Mouse (Mus musculus): ENCODE data around the gene Gm5475. TPM values are rescaled to one million over a fixed set of nuclear protein-coding genes. Genes with fewer than 3 reads are reported as not detected.

Gene Gm5475
- polyA plus RNA-seq, 1 experiment from 2014 or later, result not detected

DNA sequence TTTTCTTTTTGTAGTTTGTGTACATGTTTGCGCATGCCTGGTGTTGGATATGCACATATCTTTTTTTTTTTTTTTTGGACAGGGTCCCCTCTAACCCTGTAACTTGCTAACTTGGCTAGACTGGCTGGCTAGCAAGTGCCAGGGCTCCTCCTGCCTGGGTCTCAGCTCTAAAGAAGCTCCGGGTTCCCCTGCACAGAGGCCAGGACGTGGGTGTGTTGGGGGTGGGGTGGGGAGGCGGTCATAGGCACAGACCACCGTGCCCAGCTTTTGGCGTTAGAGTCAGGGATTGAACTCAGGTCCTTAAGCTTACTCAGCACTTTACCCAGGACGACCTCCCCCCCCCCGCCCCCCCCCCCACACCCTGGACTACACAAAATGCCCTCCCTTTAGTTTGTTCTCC lies 45.8 kb downstream of the Gm5475 start:
- no peak overlapping the region for H3K4me3 ChIP-seq (ENCODE audit: low read depth, low read length)
- DNase-seq (ENCODE audit: low spot score), result no peak
- peaks cover 12% of the 10 kb centered on the region for H3K4me1 ChIP-seq (ENCODE audit: control insufficient read depth, insufficient read depth, low read length)
- 40% methylated on average over 7 of the region's 8 CpGs for WGBS
- no peaks in the 10 kb centered on the region for H3K9me3 ChIP-seq (replicated peaks; ENCODE audit: control insufficient read depth, low read length)
- no peaks in the 10 kb centered on the region for H3K27me3 ChIP-seq (replicated peaks; ENCODE audit: control insufficient read depth, insufficient read depth, low read length)
- ATAC-seq, result no peak
- no peak overlapping the region for H3K27ac ChIP-seq (ENCODE audit: low read depth, low read length)
- peak overlapping the region; percentile 81 for H3K4me2 ChIP-seq (ENCODE audit: low read length)
- peaks cover 13% of the 10 kb centered on the region for H3K36me3 ChIP-seq (ENCODE audit: control insufficient read depth, insufficient read depth, low read length)
- H3K9ac ChIP-seq (ENCODE audit: low read length), result 0 out of 2 replicates have a peak overlapping the region, but pooled peaks have one; percentile 29

DNA sequence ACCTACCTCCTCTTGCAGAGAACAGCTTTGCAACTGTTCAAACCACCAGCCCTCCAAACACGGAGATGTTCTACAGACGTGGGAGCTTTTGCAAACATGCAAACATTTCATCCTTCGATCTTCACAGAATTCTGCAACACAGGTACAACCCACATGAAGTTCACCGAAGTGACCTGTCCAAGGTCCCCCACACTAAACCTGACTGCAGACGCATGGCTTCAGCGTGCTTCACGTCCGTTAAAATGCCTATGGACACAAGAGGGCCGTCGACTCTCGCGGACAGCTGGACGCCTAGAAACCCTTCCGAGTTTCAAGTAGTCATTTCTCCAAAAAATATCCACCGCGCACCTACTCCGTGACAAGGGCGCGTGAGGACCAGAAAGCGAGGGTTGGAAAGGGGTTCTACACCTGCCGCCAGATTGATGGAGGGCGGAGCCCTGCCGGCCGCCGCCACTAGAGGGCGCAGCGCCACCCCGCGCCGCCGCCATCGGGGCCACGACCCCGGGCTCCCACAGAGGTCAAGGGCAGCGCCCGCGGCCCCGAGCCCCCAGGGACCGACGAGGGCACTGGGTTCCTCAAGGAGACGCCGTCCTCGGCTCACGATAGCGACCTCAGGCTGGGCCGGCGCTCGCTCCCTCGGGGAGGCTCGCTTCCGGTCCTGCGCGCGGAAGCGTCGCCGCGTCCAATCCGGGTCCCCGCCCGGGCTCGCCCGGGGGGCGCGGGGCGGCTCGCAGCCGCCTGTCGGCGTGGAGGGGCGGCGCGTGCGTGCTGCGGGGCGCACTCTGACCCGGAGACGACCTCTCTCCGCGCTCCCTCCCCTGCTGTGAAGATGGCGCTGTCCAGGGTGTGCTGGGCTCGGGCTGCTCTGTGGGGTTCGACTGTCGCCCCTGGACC lies 46.6 kb downstream of the Gm5475 start, which contains the start of gene Letmd1:
Gene Letmd1, plus strand, starts transcription at position 729 of the 894 bp plus-strand sequence.
- 2% methylated on average over 81 of the region's 84 CpGs for WGBS
- DNase-seq (ENCODE audit: low spot score) (peak; percentile 90), ATAC-seq (peak; percentile 97)

DNA sequence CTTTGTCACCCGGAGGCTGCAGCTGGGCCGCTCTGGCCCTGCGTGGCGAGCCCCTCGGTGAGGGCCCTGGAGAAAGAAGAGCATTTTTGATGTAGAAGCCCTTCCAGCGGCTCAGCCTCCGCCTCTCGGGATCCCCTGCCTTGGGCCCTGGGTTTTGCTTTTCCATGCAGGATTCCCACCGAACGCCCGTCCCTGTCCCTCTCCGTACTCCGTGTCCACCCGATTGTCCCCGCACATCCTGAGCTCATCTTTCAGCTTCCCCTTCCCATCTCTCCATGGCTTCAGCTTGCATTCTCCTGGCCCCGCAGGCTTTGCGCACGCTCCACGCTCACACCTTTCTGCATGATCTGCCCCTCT lies 47.2 kb downstream of the Gm5475 start:
- H3K27ac ChIP-seq (ENCODE audit: low read depth, low read length), result peak overlapping the region; percentile 83
- H3K4me2 ChIP-seq (ENCODE audit: low read length), result peak overlapping the region; percentile 81
- WGBS, result under 1% methylated on average over 19 of the region's 19 CpGs
- H3K27me3 ChIP-seq (replicated peaks; ENCODE audit: control insufficient read depth, insufficient read depth, low read length), result no peaks in the 10 kb centered on the region
- peaks cover 12% of the 10 kb centered on the region for H3K4me1 ChIP-seq (ENCODE audit: control insufficient read depth, insufficient read depth, low read length)
- H3K4me3 ChIP-seq (ENCODE audit: low read depth, low read length), result peak overlapping the region; percentile 73
- peak; percentile 25 for DNase-seq (ENCODE audit: low spot score)
- H3K9me3 ChIP-seq (replicated peaks; ENCODE audit: control insufficient read depth, low read length), result no peaks in the 10 kb centered on the region
- H3K36me3 ChIP-seq (ENCODE audit: control insufficient read depth, insufficient read depth, low read length), result peaks cover 24% of the 10 kb centered on the region
- ATAC-seq, result no peak
- H3K9ac ChIP-seq (ENCODE audit: low read length), result peak overlapping the region; percentile 81

More for the DNA sequence above, 46.6 kb downstream of the Gm5475 start, which contains the start of gene Letmd1:
- H3K27me3 ChIP-seq (replicated peaks; ENCODE audit: control insufficient read depth, insufficient read depth, low read length), result no peaks in the 10 kb centered on the region
- H3K9me3 ChIP-seq (replicated peaks; ENCODE audit: control insufficient read depth, low read length), result no peaks in the 10 kb centered on the region
- peaks cover 17% of the 10 kb centered on the region for H3K36me3 ChIP-seq (ENCODE audit: control insufficient read depth, insufficient read depth, low read length)
- H3K27ac ChIP-seq (ENCODE audit: low read depth, low read length), result peak within 1 kb of the TSS; percentile 83
- peaks cover 12% of the 10 kb centered on the region for H3K4me1 ChIP-seq (ENCODE audit: control insufficient read depth, insufficient read depth, low read length)
- H3K4me2 ChIP-seq (ENCODE audit: low read length), result peak within 1 kb of the TSS; percentile 81
- peak within 1 kb of the TSS; percentile 73 for H3K4me3 ChIP-seq (ENCODE audit: low read depth, low read length)
- H3K9ac ChIP-seq (ENCODE audit: low read length), result peak within 1 kb of the TSS; percentile 81

DNA sequence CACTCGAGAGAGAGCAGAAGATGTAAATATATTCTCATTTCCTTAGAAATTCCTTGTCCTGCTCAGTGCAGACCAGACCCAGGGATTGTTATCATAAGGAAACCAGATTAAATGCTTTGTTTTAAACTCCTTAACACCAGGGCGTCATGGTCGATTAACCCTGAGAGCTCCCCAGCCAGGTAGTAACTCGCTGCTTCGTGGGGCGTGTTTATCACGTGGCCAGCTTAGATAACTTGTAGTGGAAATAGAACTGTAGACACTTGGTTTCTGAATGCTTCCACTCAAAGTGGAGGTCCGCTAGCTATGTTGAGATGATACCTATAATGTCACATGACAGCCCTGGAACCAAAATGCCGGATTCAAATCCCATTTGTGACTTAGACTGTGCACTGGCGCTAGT lies 48.1 kb downstream of the Gm5475 start:
- Histone ChIP-seq H3K4me1 (ENCODE audit: control insufficient read depth, insufficient read depth, low read length) (peaks cover 12% of the 10 kb centered on the region), H3K36me3 (ENCODE audit: control insufficient read depth, insufficient read depth, low read length) (peaks cover 31% of the 10 kb centered on the region), H3K9ac (ENCODE audit: low read length) (peak overlapping the region; percentile 81), H3K27me3 (replicated peaks; ENCODE audit: control insufficient read depth, insufficient read depth, low read length) (no peaks in the 10 kb centered on the region), H3K4me3 (ENCODE audit: low read depth, low read length) (peak overlapping the region; percentile 73), H3K27ac (ENCODE audit: low read depth, low read length) (no peak overlapping the region), H3K9me3 (replicated peaks; ENCODE audit: control insufficient read depth, low read length) (no peaks in the 10 kb centered on the region), H3K4me2 (ENCODE audit: low read length) (peak overlapping the region; percentile 81)
- DNase-seq (ENCODE audit: low spot score) (no peak), ATAC-seq (no peak)
- 69% methylated on average over 10 of the region's 10 CpGs for WGBS

DNA sequence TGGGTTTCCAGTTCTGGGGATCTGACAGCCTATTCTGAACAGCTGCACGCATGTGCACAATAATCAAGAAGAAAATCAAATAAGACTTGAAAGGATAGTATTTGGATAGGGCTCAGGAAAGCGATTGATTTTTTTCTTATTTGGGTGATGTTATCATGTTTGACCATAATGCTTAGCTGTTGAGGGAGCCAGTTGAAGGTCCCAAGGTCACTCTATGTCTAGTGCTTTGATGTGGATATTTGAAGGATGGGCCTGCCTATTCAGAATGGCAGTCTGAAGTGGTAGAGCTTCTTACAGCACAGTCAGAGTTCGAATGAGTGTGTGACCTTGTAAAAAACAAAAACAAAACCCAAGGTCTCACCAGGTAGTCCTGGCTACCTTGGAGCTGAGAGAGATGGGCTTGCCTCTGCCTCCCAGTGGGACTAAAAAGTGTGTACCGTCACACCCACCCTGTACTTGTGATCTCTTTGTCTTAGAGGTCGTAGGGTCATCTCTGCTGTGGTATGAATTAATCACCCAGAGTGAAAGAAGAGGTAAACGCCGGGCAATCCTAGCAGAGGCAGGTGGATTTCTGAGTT lies 52.1 kb downstream of the Gm5475 start:
- 83% methylated on average over 7 of the region's 7 CpGs for WGBS
- Histone ChIP-seq H3K27ac (ENCODE audit: low read depth, low read length) (no peak overlapping the region), H3K4me2 (ENCODE audit: low read length) (no peak overlapping the region), H3K9me3 (replicated peaks; ENCODE audit: control insufficient read depth, low read length) (no peaks in the 10 kb centered on the region), H3K4me3 (ENCODE audit: low read depth, low read length) (no peak overlapping the region), H3K36me3 (ENCODE audit: control insufficient read depth, insufficient read depth, low read length) (peaks cover 70% of the 10 kb centered on the region), H3K9ac (ENCODE audit: low read length) (no peak overlapping the region), H3K27me3 (replicated peaks; ENCODE audit: control insufficient read depth, insufficient read depth, low read length) (no peaks in the 10 kb centered on the region), H3K4me1 (ENCODE audit: control insufficient read depth, insufficient read depth, low read length) (peaks cover 6% of the 10 kb centered on the region; the same call in 1 of the 2 replicates)
- ATAC-seq (no peak), DNase-seq (ENCODE audit: low spot score) (no peak)

Other genes starting within 250 kb of the Gm5475 start
- 10.3 and 12.1 TPM in 2 replicates for gene Atf1, start 194.3 kb upstream of the Gm5475 start, polyA plus RNA-seq (2014; fragmentation: Nextera tagmentation; extraction: Ambion mirVana)
- not detected in 2 replicates for gene Tmprss12, start 141.3 kb upstream of the Gm5475 start, polyA plus RNA-seq (2014; fragmentation: Nextera tagmentation; extraction: Ambion mirVana)
- gene Mettl7a1, start 118.0 kb upstream of the Gm5475 start, polyA plus RNA-seq (2014; fragmentation: Nextera tagmentation; extraction: Ambion mirVana), result 3.8 and 5.4 TPM in 2 replicates
- not detected in 2 replicates for gene Mettl7a3, start 87.2 kb upstream of the Gm5475 start, polyA plus RNA-seq (2014; fragmentation: Nextera tagmentation; extraction: Ambion mirVana)
- gene Methig1, start 69.0 kb upstream of the Gm5475 start, polyA plus RNA-seq (2014; fragmentation: Nextera tagmentation; extraction: Ambion mirVana), result not detected in 2 replicates
- not detected in 2 replicates for gene Mettl7a2, start 68.9 kb upstream of the Gm5475 start, polyA plus RNA-seq (2014; fragmentation: Nextera tagmentation; extraction: Ambion mirVana)
- gene Higd1c, start 57.6 kb upstream of the Gm5475 start, polyA plus RNA-seq (2014; fragmentation: Nextera tagmentation; extraction: Ambion mirVana), result not detected in 2 replicates
- gene Slc11a2, start 2.9 kb downstream of the Gm5475 start, polyA plus RNA-seq (2014; fragmentation: Nextera tagmentation; extraction: Ambion mirVana), result 15.2 and 17.4 TPM in 2 replicates
- gene Letmd1, start 46.9 kb downstream of the Gm5475 start, polyA plus RNA-seq (2014; fragmentation: Nextera tagmentation; extraction: Ambion mirVana), result 40.5 and 43.1 TPM in 2 replicates
- gene Csrnp2, start 73.3 kb downstream of the Gm5475 start, polyA plus RNA-seq (2014; fragmentation: Nextera tagmentation; extraction: Ambion mirVana), result 37.1 and 42.8 TPM in 2 replicates
- gene Tfcp2, start 129.9 kb downstream of the Gm5475 start, polyA plus RNA-seq (2014; fragmentation: Nextera tagmentation; extraction: Ambion mirVana), result 22.1 and 23.6 TPM in 2 replicates
- gene Pou6f1, start 177.8 kb downstream of the Gm5475 start, polyA plus RNA-seq (2014; fragmentation: Nextera tagmentation; extraction: Ambion mirVana), result 36.9 and 42.0 TPM in 2 replicates
- gene Dazap2, start 193.2 kb downstream of the Gm5475 start, polyA plus RNA-seq (2014; fragmentation: Nextera tagmentation; extraction: Ambion mirVana), result 210 and 254 TPM in 2 replicates
- 1.6 and 2.5 TPM in 2 replicates for gene Smagp, start 214.8 kb downstream of the Gm5475 start, polyA plus RNA-seq (2014; fragmentation: Nextera tagmentation; extraction: Ambion mirVana)
- gene Bin2, start 247.4 kb downstream of the Gm5475 start, polyA plus RNA-seq (2014; fragmentation: Nextera tagmentation; extraction: Ambion mirVana), result 0.18 and 0.66 TPM in 2 replicates